Mouse (Mus musculus): ENCODE measurements at regions not wholly inside any gene's neighbourhood (a gene's known extent, or its start where the extent isn't known, plus 50 kb on each side); places are given as distances from the start of the nearest gene placed in this dataset.

GRCm38 (mm10) chr15:49043035-49043434 is 4841.7 kb upstream of the Gm7489 start:
- TF ChIP-seq POLR2A (IDR thresholded peaks at IDR 0.05; ENCODE audit: low read depth, low read length), result no peak
- no peak for TF ChIP-seq CTCF (conservative IDR thresholded peaks at IDR 0.05; ENCODE audit: insufficient read depth, insufficient read length, low read depth, low read length)
